ENCODE assay signal across 18 mouse cellular contexts in genomic region chr7:46425012-46425411, GRCm38 (mm10). TPM values are rescaled to one million over a fixed set of nuclear protein-coding genes. Genes with fewer than 3 reads are reported as not detected.
"Had no signal": no experiment of that assay in that cellular context is flagged by ENCODE, and none has a peak within 500 bp of the region (broad histone marks: within the 10 kb centered on the region; RNA-seq: fewer than 3 reads in every experiment).

No protein-coding gene starts in this region.

- H3K9ac ChIP-seq: lung, embryonic 14.5 days; midbrain, embryonic 12.5 days; neural tube, embryonic 12.5 days; stomach, embryonic 15.5 days had no signal

- H3K36me3 ChIP-seq: midbrain, embryonic 10.5 days; midbrain, embryonic 12.5 days; neural tube, embryonic 12.5 days; stomach, embryonic 15.5 days had no signal

- H3K4me2 ChIP-seq: lung, embryonic 14.5 days; midbrain, embryonic 12.5 days; neural tube, embryonic 12.5 days; stomach, embryonic 15.5 days had no signal

- H3K27ac ChIP-seq: midbrain, embryonic 12.5 days; neural tube, embryonic 12.5 days; stomach, embryonic 15.5 days; stomach, postnatal 0 days had no signal

- H3K4me1 ChIP-seq: stomach, embryonic 15.5 days had no signal

- H3K27me3 ChIP-seq: midbrain, embryonic 12.5 days; neural tube, embryonic 12.5 days; stomach, embryonic 15.5 days had no signal

- H3K9me3 ChIP-seq: midbrain, embryonic 10.5 days; midbrain, embryonic 12.5 days; neural tube, embryonic 12.5 days; stomach, embryonic 15.5 days had no signal

- DNase-seq: lung, adult 18-20 months; lung, embryonic 14.5 days; lung, postnatal 10 days; lung, postnatal 4 days; midbrain, embryonic 14.5 days; right cerebral cortex, postnatal 14 days; thymus, adult 2 months; thymus, postnatal 25 days; thymus, postnatal 4 days had no signal

- H3K4me3 ChIP-seq: midbrain, embryonic 10.5 days; midbrain, embryonic 12.5 days; neural tube, embryonic 12.5 days; stomach, embryonic 15.5 days had no signal

RNA-seq across cellular contexts. Expression of gene Kcnc1, which starts 28.7 kb away (rescaled TPM):
- total RNA-seq: monocyte, adult 5-6 weeks had no signal

RNA-seq across cellular contexts. Expression of gene Myod1, which starts 48.7 kb away (rescaled TPM):
- total RNA-seq: megakaryocyte, adult 5-6 weeks; megakaryocyte-erythroid progenitor cell, adult 5-6 weeks; monocyte, adult 5-6 weeks; neutrophil, adult 5-6 weeks had no signal
- polyA plus RNA-seq: midbrain, embryonic 10.5 days; midbrain, embryonic 12.5 days; midbrain, embryonic 14.5 days had no signal
